Mouse (Mus musculus) limb, embryonic 10.5 days (tissue): ENCODE data around the gene Sh3gl1. TPM values are rescaled to one million over a fixed set of nuclear protein-coding genes. Genes with fewer than 3 reads are reported as not detected.

Experiments
- DNase-seq: peaks from one replicate; pipeline ENCODE4 v3.0.0-alpha.2; 2017; ENCODE audit warnings: low spot score
- H3K27ac ChIP-seq: fragments of 300-500 bp; sonication (generic); 2 replicates; pipeline ENCODE4 v1.5.1; 2016; ENCODE audit warnings: mild to moderate bottlenecking
- H3K27me3 ChIP-seq: fragments of 300-500 bp; sonication (generic); 2 replicates; pipeline ENCODE4 v1.6.1; 2016; ENCODE audit warnings: low read depth, mild to moderate bottlenecking; ENCODE audit not compliant: poor library complexity, severe bottlenecking
- H3K36me3 ChIP-seq: fragments of 300-500 bp; sonication (generic); 2 replicates; pipeline ENCODE4 v1.6.1; 2016; ENCODE audit warnings: mild to moderate bottlenecking, moderate library complexity
- H3K4me1 ChIP-seq: fragments of 300-500 bp; sonication (generic); 2 replicates; pipeline ENCODE4 v1.6.1; 2016
- H3K4me3 ChIP-seq: fragments of 300-500 bp; sonication (generic); 2 replicates; pipeline ENCODE4 v1.5.1; 2016; ENCODE audit warnings: mild to moderate bottlenecking, moderate library complexity
- H3K9me3 ChIP-seq: fragments of 300-500 bp; sonication (generic); replicated peaks from 2 replicates; pipeline ENCODE4 v1.6.1; 2016; ENCODE audit warnings: mild to moderate bottlenecking
- WGBS: fragments of 180-500 bp; shearing (Covaris S2); methylation state at CpG from one replicate; pipeline ENCODE4 v1.1.7; 2016; 5-methylcytosine and 5-hydroxymethylcytosine counted together
- polyA plus RNA-seq: library from polyadenylated mRNA; unstranded; fragments of >200 nt; fragmentation: Nextera tagmentation; extraction: Ambion mirVana; gene quantifications from 2 replicates; pipeline ENCODE4 v1.2.1, GENCODE M21; 2016

The Sh3gl1 gene
- polyA plus RNA-seq, 1 experiment from 2014 or later, result 187 TPM

DNA sequence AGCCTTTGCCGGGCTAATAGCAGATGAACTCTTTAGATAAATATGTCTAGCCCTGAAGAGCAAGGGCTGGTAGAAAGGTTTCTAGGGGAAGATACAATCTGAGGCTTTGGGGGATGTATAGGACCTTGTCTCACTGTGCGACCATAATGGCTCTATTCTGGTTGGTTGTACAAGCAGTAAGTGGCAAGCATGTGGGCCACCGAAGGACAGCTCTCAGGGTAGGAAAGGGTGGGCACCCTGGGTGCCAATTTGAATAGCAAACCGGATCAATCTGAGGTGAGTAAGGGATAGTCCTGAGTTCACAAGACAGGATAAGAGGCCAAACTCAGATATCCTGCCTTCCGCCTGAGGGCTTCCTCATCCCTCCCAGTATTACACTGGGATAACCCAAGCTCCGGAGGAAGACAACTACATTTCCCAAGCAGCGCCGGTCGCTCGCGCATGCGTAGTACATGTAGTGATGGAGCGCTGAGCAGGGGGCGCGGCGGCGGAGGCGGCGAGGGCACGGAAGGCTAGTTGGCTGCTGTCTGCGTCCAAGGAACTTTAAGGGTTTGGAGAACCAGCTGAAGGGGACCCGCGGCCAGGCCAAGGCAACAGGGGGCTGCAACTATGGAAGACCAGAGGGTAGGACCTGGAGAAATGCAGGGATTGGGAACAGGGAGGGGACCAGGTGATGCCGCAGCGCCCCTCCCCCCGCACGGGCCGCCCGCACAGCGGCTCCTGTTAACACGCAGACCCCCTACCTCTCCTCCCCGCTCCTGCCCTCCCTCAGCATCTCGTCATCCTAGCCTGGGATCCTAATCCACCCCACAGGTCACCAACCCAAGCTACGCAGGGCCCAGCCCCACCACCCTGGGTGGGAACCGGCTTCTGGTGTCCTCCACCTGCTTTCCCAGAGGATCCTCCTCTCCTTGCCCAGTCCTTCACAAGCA, 50.1 kb downstream of the Sh3gl1 start, which contains the start of gene Fsd1:
TSS of gene Fsd1 (plus strand) at position 480 of the 932 bp plus-strand sequence.
- Histone ChIP-seq H3K4me1 (peaks cover 12% of the 10 kb centered on the region), H3K4me3 (peak within 1 kb of the TSS; percentile 75), H3K27me3 (0 out of 2 replicates have a peak, but pooled peaks cover 2% of the 10 kb centered on the region), H3K36me3 (0 out of 2 replicates have a peak, but pooled peaks cover 4% of the 10 kb centered on the region), H3K9me3 (no peaks in the 10 kb centered on the region), H3K27ac (peak within 1 kb of the TSS; percentile 79)
- peak; percentile 85 for DNase-seq
- 11% methylated on average over 35 of the region's 35 CpGs for WGBS

GRCm38 (mm10) chr17:55977301-55977700, 59.1 kb downstream of the Sh3gl1 start:
- DNase-seq, result no peak
- Histone ChIP-seq H3K9me3 (no peaks in the 10 kb centered on the region), H3K4me1 (peaks cover 9% of the 10 kb centered on the region), H3K27ac (no peak overlapping the region), H3K36me3 (peaks cover 22% of the 10 kb centered on the region), H3K4me3 (no peak overlapping the region), H3K27me3 (peaks cover 7% of the 10 kb centered on the region; the same call in 1 of the 2 replicates)
- whole genome bisulfite sequencing, result 45% methylated on average over 3 of the region's 3 CpGs

DNA sequence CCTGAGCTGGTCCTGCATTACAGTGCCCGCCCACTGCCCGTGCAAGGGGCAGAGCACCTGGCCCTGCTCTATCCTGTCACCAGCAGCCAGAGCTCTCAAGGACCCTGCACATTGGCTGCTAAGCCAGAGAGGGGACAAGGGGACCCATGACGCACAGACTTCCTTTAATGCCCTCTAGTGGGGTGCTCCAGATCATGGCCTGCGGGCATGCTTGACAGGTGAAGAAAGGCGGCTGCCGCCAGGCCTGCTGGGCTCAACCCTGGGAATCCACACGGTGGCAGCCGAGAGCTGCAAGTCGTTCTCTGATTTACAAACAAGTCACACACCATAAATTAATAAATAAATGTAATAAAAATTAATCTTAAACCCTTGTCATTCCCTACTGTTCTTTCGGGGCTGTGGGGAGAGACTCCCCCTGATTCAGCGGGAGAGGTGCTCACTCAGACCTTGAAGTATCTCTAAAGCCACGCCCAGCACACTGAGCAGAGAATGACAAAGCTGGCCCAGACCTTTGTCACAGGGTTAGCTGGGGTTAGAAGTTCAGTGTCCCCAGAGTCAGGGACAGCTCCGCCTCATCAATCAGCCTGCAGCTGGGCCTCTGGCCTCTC, 60.1 kb downstream of the Sh3gl1 start:
- peaks cover 13% of the 10 kb centered on the region for H3K27me3 ChIP-seq
- 16% methylated on average over 13 of the region's 13 CpGs for WGBS
- H3K4me3 ChIP-seq, result no peak overlapping the region
- H3K9me3 ChIP-seq, result no peaks in the 10 kb centered on the region
- peaks cover 12% of the 10 kb centered on the region for H3K4me1 ChIP-seq
- H3K36me3 ChIP-seq, result peaks cover 22% of the 10 kb centered on the region
- H3K27ac ChIP-seq, result no peak overlapping the region
- DNase-seq, result peak; percentile 85

DNA sequence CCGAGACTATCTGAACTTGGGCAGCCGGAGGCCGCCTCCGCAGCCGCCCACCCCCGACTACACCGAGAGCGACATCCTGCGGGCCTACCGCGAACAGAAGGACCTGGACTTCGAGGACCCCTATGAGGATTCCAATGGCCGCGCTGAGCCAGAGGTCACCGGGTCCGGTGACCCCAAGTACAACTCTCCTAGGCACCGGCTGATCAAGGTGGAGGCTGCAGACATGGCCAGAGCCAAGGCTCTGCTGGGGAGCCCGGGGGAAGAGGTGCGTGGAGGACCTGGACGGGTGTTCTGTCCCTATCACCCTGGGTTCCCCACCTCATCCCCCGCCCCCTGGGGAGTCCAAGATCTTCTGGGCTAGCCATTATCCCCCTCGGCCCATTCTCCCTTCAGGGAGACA, 65.0 kb downstream of the Sh3gl1 start:
- 27% methylated on average over 22 of the region's 22 CpGs for WGBS
- Histone ChIP-seq H3K9me3 (no peaks in the 10 kb centered on the region), H3K4me3 (peak overlapping the region; percentile 63), H3K27ac (peak overlapping the region; percentile 90; the same call in 1 of the 2 replicates), H3K27me3 (peaks cover 31% of the 10 kb centered on the region), H3K36me3 (peaks cover 46% of the 10 kb centered on the region), H3K4me1 (peaks cover 31% of the 10 kb centered on the region)
- no peak for DNase-seq

DNA sequence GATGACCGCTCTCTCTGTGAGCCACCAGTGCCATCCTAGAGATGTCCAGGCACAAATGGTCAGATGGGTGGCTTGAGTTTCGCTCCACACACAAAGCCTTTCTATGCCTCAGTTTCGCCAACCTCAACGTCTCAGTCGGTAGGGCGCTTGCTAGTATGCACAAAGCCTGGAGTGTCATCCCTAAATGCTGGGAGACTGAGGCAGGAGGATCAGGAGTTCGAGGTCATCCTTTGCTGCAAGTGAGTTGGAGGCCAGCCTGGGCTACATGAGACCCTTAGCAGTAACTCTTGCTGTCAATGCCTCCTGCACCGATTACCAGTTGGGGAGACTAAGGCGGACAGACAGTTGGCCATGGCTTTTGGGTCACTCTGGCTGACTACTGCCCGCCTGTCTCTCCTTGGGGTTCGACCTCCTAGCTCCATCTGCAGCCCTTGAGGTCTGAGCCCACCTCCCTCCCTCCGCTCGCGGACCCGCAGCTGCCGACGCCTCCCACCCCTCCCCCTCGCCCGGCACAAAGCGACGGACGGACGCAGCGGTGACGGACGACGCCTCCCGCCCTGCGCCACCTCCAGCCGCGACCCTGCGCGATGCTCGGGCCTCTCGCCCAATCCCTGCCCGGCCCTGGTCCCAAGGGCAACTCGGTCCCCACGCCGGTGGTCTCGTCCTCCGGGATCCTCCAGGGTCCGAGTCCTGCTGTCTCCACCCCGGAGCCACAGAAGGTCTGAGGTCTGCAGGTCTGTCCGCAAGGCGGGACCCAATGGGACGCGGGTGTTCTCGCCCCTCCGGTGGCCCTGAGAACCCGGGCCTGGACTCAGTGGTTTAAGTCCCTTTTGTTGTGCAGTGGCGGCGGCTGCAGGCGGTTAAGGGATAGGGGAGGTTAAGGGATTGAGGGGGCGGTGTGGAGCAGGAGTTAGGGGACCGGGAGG, 66.2 kb downstream of the Sh3gl1 start, which contains the start of gene Shd:
TSS of gene Shd (plus strand) at position 502 of the 926 bp plus-strand sequence.
- peaks cover 28% of the 10 kb centered on the region for H3K4me1 ChIP-seq
- 8% methylated on average over 55 of the region's 55 CpGs for WGBS
- peak within 1 kb of the TSS; percentile 63 for H3K4me3 ChIP-seq
- H3K36me3 ChIP-seq, result peaks cover 57% of the 10 kb centered on the region
- H3K27ac ChIP-seq, result peak within 1 kb of the TSS; percentile 90
- H3K9me3 ChIP-seq, result no peaks in the 10 kb centered on the region
- peak; percentile 84 for DNase-seq
- peaks cover 31% of the 10 kb centered on the region for H3K27me3 ChIP-seq

GRCm38 (mm10) chr17:55969560-55969959, 66.9 kb downstream of the Sh3gl1 start:
- peaks cover 61% of the 10 kb centered on the region for H3K36me3 ChIP-seq
- 61% methylated on average over 14 of the region's 14 CpGs for WGBS
- DNase-seq, result no peak
- peak overlapping the region; percentile 63; the same call in 1 of the 2 replicates for H3K4me3 ChIP-seq
- H3K27ac ChIP-seq, result peak overlapping the region; percentile 90
- no peaks in the 10 kb centered on the region for H3K9me3 ChIP-seq
- H3K4me1 ChIP-seq, result peaks cover 28% of the 10 kb centered on the region
- peaks cover 31% of the 10 kb centered on the region for H3K27me3 ChIP-seq

DNA sequence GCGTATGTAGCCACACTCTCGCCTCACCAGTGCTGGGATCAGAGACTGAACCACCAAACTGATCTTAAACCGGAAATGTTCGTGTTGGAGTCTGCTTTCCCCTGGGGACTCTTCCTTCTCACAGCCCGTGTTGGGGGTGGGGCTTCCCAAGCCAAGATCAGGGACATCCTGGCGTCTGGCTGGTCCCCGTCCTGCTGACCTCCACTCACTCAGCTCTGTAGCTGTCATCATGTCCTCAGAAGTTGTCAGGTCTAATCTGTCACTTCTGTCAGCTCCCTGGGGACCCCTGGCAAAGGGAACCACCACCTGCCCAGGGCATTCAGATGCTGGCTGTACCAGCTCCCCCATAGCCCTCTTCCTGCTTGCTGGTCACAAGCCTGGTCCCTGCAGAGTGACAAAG, 68.2 kb downstream of the Sh3gl1 start:
- Histone ChIP-seq H3K4me3 (no peak overlapping the region), H3K27me3 (peaks cover 31% of the 10 kb centered on the region), H3K36me3 (peaks cover 63% of the 10 kb centered on the region), H3K27ac (no peak overlapping the region), H3K9me3 (no peaks in the 10 kb centered on the region), H3K4me1 (peaks cover 28% of the 10 kb centered on the region)
- 69% methylated on average over 7 of the region's 7 CpGs for WGBS
- no peak for DNase-seq

DNA sequence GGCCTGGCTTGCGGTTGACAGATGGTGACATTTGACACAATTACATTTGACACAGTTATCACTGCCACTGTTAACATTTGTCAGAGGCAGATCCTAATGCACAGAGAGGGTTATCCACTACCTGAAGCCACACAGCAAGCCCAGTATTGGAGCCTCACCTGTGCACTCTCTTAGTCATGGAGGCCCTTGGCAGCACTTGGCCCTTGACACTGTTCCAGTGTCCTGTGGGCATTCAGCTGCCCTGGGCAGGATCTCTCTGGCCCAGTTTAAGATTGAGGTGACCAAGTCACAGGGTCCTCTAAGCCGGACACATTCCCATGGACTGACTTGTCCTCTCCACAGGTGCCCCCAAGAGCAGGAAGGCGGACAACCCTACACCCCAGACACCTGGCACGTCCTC, 69.2 kb downstream of the Sh3gl1 start:
- peaks cover 28% of the 10 kb centered on the region for H3K4me1 ChIP-seq
- H3K36me3 ChIP-seq, result peaks cover 63% of the 10 kb centered on the region
- no peak overlapping the region for H3K27ac ChIP-seq
- no peak for DNase-seq
- no peak overlapping the region for H3K4me3 ChIP-seq
- peaks cover 23% of the 10 kb centered on the region for H3K27me3 ChIP-seq
- 95% methylated on average over 4 of the region's 4 CpGs for WGBS
- H3K9me3 ChIP-seq, result no peaks in the 10 kb centered on the region

Other genes starting within 250 kb of the Sh3gl1 start
- 7.3 and 9.5 TPM in 2 replicates for gene Zfp119a, start 157.7 kb downstream of the Sh3gl1 start, polyA plus RNA-seq
- gene Zfp959, start 144.5 kb downstream of the Sh3gl1 start, polyA plus RNA-seq, result 13.2 and 15.5 TPM in 2 replicates
- gene Zfp119b, start 87.1 kb downstream of the Sh3gl1 start, polyA plus RNA-seq, result 3.9 and 5.0 TPM in 2 replicates
- gene Ebi3, start 84.0 kb downstream of the Sh3gl1 start, polyA plus RNA-seq, result 0.90 and 1.1 TPM in 2 replicates
- 27.7 and 28.5 TPM in 2 replicates for gene Yju2, start 77.5 kb downstream of the Sh3gl1 start, polyA plus RNA-seq
- gene Shd, start 66.2 kb downstream of the Sh3gl1 start, polyA plus RNA-seq, result 23.6 and 39.7 TPM in 2 replicates
- gene Fsd1, start 50.1 kb downstream of the Sh3gl1 start, polyA plus RNA-seq, result 44.0 and 56.6 TPM in 2 replicates
- 6.4 and 7.3 TPM in 2 replicates for gene Stap2, start 31.1 kb downstream of the Sh3gl1 start, polyA plus RNA-seq
- gene Mpnd, start 30.9 kb downstream of the Sh3gl1 start, polyA plus RNA-seq, result 115 and 130 TPM in 2 replicates
- gene Chaf1a, start 3.8 kb upstream of the Sh3gl1 start, polyA plus RNA-seq, result 54.7 and 60.2 TPM in 2 replicates
- gene Ubxn6, start 38.4 kb upstream of the Sh3gl1 start, polyA plus RNA-seq, result 33.3 and 40.3 TPM in 2 replicates
- gene Hdgfl2, start 43.0 kb upstream of the Sh3gl1 start, polyA plus RNA-seq, result 205 and 213 TPM in 2 replicates
- 0.08 and 0.10 TPM in 2 replicates for gene Plin4, start 73.2 kb upstream of the Sh3gl1 start, polyA plus RNA-seq
- gene Plin5, start 81.0 kb upstream of the Sh3gl1 start, polyA plus RNA-seq, result 0.21 and 0.36 TPM in 2 replicates
- gene Lrg1, start 85.4 kb upstream of the Sh3gl1 start, polyA plus RNA-seq, result 0.23 TPM in 1 of 2 replicates, not detected in the other
- gene Sema6b, start 103.7 kb upstream of the Sh3gl1 start, polyA plus RNA-seq, result 0.88 and 1.0 TPM in 2 replicates
- 6.1 and 10.6 TPM in 2 replicates for gene Tnfaip8l1, start 125.8 kb upstream of the Sh3gl1 start, polyA plus RNA-seq
- 78.0 and 80.7 TPM in 2 replicates for gene Mydgf, start 147.3 kb upstream of the Sh3gl1 start, polyA plus RNA-seq
- 44.5 and 44.8 TPM in 2 replicates for gene Dpp9, start 182.3 kb upstream of the Sh3gl1 start, polyA plus RNA-seq
- gene Fem1a, start 220.2 kb upstream of the Sh3gl1 start, polyA plus RNA-seq, result 12.2 and 14.6 TPM in 2 replicates
- 3.0 TPM in 2 replicates for gene Ticam1, start 240.2 kb upstream of the Sh3gl1 start, polyA plus RNA-seq